Mouse (Mus musculus) thymus, adult 2 months (tissue): ENCODE measurements at regions not wholly inside any gene's neighbourhood (a gene's known extent, or its start where the extent isn't known, plus 50 kb on each side); places are given as distances from the start of the nearest gene placed in this dataset.

Source experiments
- CTCF ChIP-seq: fragments of 200-500 bp; IDR thresholded peaks from 2 replicates; pipeline ENCODE4 v1.5.1; 2012; ENCODE audit warnings: mild to moderate bottlenecking, control low read depth, low read length, moderate library complexity, borderline replicate concordance; ENCODE audit not compliant: control insufficient read depth, poor library complexity, insufficient read depth; ENCODE audit errors: extremely low read depth
- POLR2A ChIP-seq: fragments of 200-500 bp; IDR thresholded peaks from 2 replicates; pipeline ENCODE4 v1.6.1; 2012; ENCODE audit warnings: mild to moderate bottlenecking, low read length, control low read depth, moderate library complexity; ENCODE audit not compliant: control insufficient read depth, poor library complexity, insufficient read depth; ENCODE audit errors: extremely low read depth

- TF ChIP-seq CTCF (no peak), POLR2A (no peak)
Observed at GRCm38 (mm10) chr9:116243775-116244618, 68.8 kb upstream of the Tgfbr2 start.
